Mouse (Mus musculus) ES-E14 (cell line): Measurements from ENCODE around the gene Zfp366.

ENCODE experiments used
- CHD2 ChIP-seq: IDR thresholded peaks from 2 replicates; pipeline ENCODE4 v1.6.1; 2014; ENCODE audit warnings: mild to moderate bottlenecking, low read depth, low read length, inconsistent platforms
- HCFC1 ChIP-seq: IDR thresholded peaks from 2 replicates; pipeline ENCODE4 v1.6.1; 2012; ENCODE audit warnings: low read length, inconsistent platforms, borderline replicate concordance; ENCODE audit not compliant: insufficient read depth
- MAFK ChIP-seq: IDR thresholded peaks from 2 replicates; pipeline ENCODE4 v1.6.1; 2014; ENCODE audit warnings: mild to moderate bottlenecking, low read depth, low read length, inconsistent platforms; ENCODE audit not compliant: insufficient read depth
- ZC3H11A ChIP-seq: IDR thresholded peaks from 2 replicates; pipeline ENCODE4 v1.6.1; 2012; ENCODE audit warnings: low read depth, mild to moderate bottlenecking, inconsistent platforms, low read length, borderline replicate concordance
- ZNF384 ChIP-seq: IDR thresholded peaks from 2 replicates; pipeline ENCODE4 v1.6.1; 2012; ENCODE audit warnings: low read depth, low read length, inconsistent platforms

- TF ChIP-seq ZC3H11A (no peak), HCFC1 (no peak), MAFK (no peak), CHD2 (no peak), ZNF384 (no peak)
Observed at GRCm38 (mm10) chr13:99164360-99164759, 20.3 kb upstream of the Zfp366 start.
